Mouse (Mus musculus) Patski (cell line): ENCODE results near the gene Omp. TPM values are rescaled to one million over a fixed set of nuclear protein-coding genes. Genes with fewer than 3 reads are reported as not detected.

Experiments used
- ATAC-seq: fragments of 100-300 bp; one replicate; pipeline ENCODE4 v1.8.0; 2021
- CTCF ChIA-PET: fragments of 350-600 bp; sonication (Branson Sonifier 250); formaldehyde crosslinking; loops from one replicate; lab custom pipeline; 2022; ENCODE audit warnings: inconsistent platforms; lab: Charles Lee
- POLR2A ChIA-PET: fragments of 350-600 bp; sonication (Branson Sonifier 250); formaldehyde crosslinking; loops from one replicate; lab custom pipeline; 2022; ENCODE audit warnings: antibody characterized with exemption, inconsistent platforms; lab: Charles Lee
- DNase-seq: peaks from one replicate; pipeline ENCODE4 v3.0.0-alpha.2; 2011; ENCODE audit warnings: low read depth, low spot score
- H3K27me3 ChIP-seq: fragments of 371-371 bp; one replicate; pipeline ENCODE4 v1.5.1; 2021
- CTCF ChIP-seq: fragments of 100-300 bp; IDR thresholded peaks from one replicate; pipeline ENCODE4 v1.5.1; 2021
- in situ Hi-C: fragments of 300-500 bp; cut with MboI; formaldehyde crosslinking; loops from 3 replicates; pipeline ENCODE4 v1.11.1; 2018; ENCODE audit warnings: low pct_unique_long_range_greater_than_20kb, mixed read lengths
- polyA plus RNA-seq: library from polyadenylated mRNA; unstranded; gene quantifications from one replicate; pipeline ENCODE4 v1.2.3, GENCODE M21; 2021

Omp gene
- polyA plus RNA-seq, 1 experiment from 2014 or later, result 0.62 TPM

GRCm38 (mm10) chr7:98124701-98125100, 20.6 kb downstream of the Omp start:
- DNase-seq, result no peak
- ATAC-seq, result no peak
- ChIA-PET CTCF (interaction anchor here (1.4 to 4.1 kb wide), 5 partner anchors 13 to 75 kb away, joined by 4 to 13 read pairs (median 5); partner anchors contain the start of gene B3gnt6), POLR2A (no interaction called here)
- TF ChIP-seq CTCF, result no peak
- H3K27me3 ChIP-seq, result no peaks in the 10 kb centered on the region
- in situ Hi-C loops, result loop anchor here (5.0 kb wide), 1 partner anchor 52 kb away; no protein-coding TSS in a partner anchor

DNA sequence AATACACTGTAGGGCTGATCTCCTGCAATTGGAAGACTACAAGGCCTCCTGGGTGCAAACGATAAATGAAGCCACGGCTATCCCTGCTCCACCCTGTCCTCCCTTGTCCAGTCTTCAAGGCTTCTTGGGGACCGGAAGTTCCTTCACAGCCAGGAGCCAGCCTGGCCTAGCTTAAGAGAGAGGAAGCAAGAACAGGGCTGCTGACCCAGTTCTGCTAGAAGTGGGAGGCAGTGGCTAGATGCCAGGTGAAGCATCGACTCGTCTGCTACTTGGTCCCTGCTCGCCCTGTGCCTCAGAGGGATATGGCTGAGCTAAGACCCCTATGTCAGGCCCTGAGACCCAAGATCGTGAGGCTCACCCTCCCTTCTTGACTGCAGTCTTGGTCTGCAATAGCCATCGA, 23.6 kb downstream of the Omp start:
- in situ Hi-C loops, result loop anchor here (5.0 kb wide), 1 partner anchor 49 kb away; no protein-coding TSS in a partner anchor
- CTCF ChIA-PET, result interaction anchor here (0.7 to 2.1 kb wide), 6 partner anchors 10 to 383 kb away, joined by 3 to 9 read pairs (median 3); partner anchors contain the start of gene Aqp11
- H3K27me3 ChIP-seq, result no peaks in the 10 kb centered on the region
- TF ChIP-seq CTCF, result no peak
- POLR2A ChIA-PET, result no interaction called here
- DNase-seq, result no peak
- no peak for ATAC-seq

GRCm38 (mm10) chr7:98121241-98121640, 24.1 kb downstream of the Omp start:
- in situ Hi-C loops, result loop anchor here (5.0 kb wide), 1 partner anchor 49 kb away; no protein-coding TSS in a partner anchor

GRCm38 (mm10) chr7:98120325-98120724, 25.0 kb downstream of the Omp start:
- ATAC-seq (peak; percentile 22), DNase-seq (no peak)
- TF ChIP-seq CTCF, result no peak
- H3K27me3 ChIP-seq, result no peaks in the 10 kb centered on the region
- POLR2A ChIA-PET, result interaction anchor here (0.6 kb wide), 1 partner anchor 54 kb away, joined by 4 read pairs; no protein-coding TSS in a partner anchor
- in situ Hi-C loops, result loop anchor here (5.0 kb wide), 1 partner anchor 48 kb away; no protein-coding TSS in a partner anchor
- CTCF ChIA-PET, result interaction anchor here (1.2 to 2.1 kb wide), 3 partner anchors 11 to 71 kb away, joined by 3 to 9 read pairs (median 5); no protein-coding TSS in a partner anchor

More at GRCm38 (mm10) chr7:98121241-98121640, 24.1 kb downstream of the Omp start:
- CTCF ChIA-PET, result interaction anchor here (0.7 to 2.1 kb wide), 6 partner anchors 10 to 383 kb away, joined by 3 to 9 read pairs (median 3); partner anchors contain the start of gene Aqp11
- H3K27me3 ChIP-seq, result no peaks in the 10 kb centered on the region
- TF ChIP-seq CTCF, result no peak
- POLR2A ChIA-PET, result no interaction called here
- DNase-seq (no peak), ATAC-seq (no peak)

DNA sequence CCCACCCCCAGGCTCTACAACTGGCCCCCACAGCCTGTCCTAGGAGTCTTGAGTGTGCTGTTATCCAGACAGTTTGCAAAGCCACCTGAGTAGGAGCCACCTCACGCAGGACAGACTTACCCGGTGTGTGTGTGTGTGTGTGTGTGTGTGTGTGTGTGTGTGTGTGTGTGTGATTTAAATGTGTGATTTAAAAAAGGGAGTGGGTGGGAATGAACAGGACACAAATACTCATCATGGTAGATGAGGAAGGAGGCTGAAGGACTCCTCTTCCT, 25.4 kb downstream of the Omp start:
- in situ Hi-C loops, result loop anchor here (5.0 to 10.0 kb wide), 3 partner anchors 48 to 375 kb away; no protein-coding TSS in a partner anchor
- DNase-seq (no peak), ATAC-seq (no peak)
- CTCF ChIA-PET, result interaction anchor here (0.8 to 1.3 kb wide), 3 partner anchors 9 to 135 kb away, joined by 3 read pairs; no protein-coding TSS in a partner anchor
- TF ChIP-seq CTCF, result no peak
- POLR2A ChIA-PET, result interaction anchor here (0.6 kb wide), 1 partner anchor 54 kb away, joined by 4 read pairs; no protein-coding TSS in a partner anchor
- H3K27me3 ChIP-seq, result no peaks in the 10 kb centered on the region

- no peak for DNase-seq
- peak; percentile 64 for ATAC-seq
- in situ Hi-C loops, result loop anchor here (10.0 kb wide), 2 partner anchors 135 to 375 kb away; no protein-coding TSS in a partner anchor
- CTCF ChIA-PET, result interaction anchor here (0.6 to 1.8 kb wide), 6 partner anchors 9 to 373 kb away, joined by 3 read pairs; no protein-coding TSS in a partner anchor
- POLR2A ChIA-PET, result interaction anchor here (0.6 to 1.1 kb wide), 2 partner anchors 54 to 371 kb away, joined by 3 to 4 read pairs; no protein-coding TSS in a partner anchor
- no peak for TF ChIP-seq CTCF
- H3K27me3 ChIP-seq, result no peaks in the 10 kb centered on the region
Measured at GRCm38 (mm10) chr7:98119179-98119960, 25.9 kb downstream of the Omp start, which contains the start of gene Myo7a. TSS of gene Myo7a (minus strand) at chr7:98119524.

DNA sequence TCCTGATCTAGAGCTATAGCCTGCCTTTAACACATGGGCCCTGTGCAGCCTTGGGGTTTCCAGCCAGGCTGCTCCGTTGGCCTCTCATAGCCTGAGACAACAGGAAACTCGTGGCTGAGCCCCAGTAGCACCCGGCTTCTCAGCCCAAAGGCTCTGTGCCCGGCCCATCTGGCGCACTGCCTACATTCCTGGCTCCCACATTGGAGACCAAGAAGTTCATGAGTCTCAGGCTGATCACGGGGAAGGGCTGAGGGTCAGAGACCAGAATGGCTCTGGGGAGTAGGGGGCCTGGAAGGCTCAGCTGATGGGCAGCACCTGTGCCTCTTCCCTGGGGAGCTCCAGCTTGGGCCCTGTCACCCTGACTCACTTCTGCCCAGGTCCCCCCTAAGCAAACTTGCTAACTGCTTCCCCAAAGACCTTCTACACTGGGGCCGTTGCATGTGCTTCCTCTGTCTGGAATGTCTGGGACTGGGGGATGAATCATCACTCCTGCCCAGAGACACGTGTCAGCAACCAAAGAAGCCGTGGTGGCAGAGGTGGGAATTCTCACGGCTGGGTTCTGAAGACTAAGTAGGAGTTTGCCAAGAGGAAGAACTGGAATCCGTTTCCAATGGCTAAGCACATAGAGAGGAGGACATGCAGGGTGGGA, 28.2 kb downstream of the Omp start:
- in situ Hi-C loops, result loop anchor here (10.0 kb wide), 2 partner anchors 132 to 372 kb away; no protein-coding TSS in a partner anchor
- no peaks in the 10 kb centered on the region for H3K27me3 ChIP-seq
- TF ChIP-seq CTCF, result no peak
- ATAC-seq (peak; percentile 63), DNase-seq (peak; percentile 79)
- ChIA-PET CTCF (interaction anchor here (1.0 to 1.3 kb wide), 2 partner anchors 9 to 14 kb away, joined by 3 read pairs; no protein-coding TSS in a partner anchor), POLR2A (no interaction called here)

DNA sequence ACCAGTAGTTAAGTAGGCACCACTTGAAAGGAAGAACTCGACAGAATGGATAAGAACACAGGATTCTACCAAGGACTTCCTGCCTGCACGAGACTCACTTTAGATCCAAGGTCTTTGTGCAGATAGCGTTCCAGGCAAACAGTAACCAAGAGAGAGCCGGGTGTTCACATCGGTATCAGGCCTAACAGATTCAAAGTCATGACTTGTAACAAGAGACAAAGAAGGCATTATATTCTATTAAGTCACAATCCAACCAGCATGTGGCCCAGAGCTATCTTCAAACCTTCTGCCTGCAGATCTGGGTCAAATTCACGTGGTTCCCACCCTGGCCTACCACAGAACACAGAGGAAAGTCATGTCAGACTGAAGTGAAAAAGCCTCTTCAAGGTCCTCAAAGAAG, 30.6 kb downstream of the Omp start:
- DNase-seq (no peak), ATAC-seq (no peak)
- TF ChIP-seq CTCF, result no peak
- no peaks in the 10 kb centered on the region for H3K27me3 ChIP-seq
- POLR2A ChIA-PET, result no interaction called here
- CTCF ChIA-PET, result interaction anchor here (1.8 kb wide), 1 partner anchor 10 kb away, joined by 4 read pairs; no protein-coding TSS in a partner anchor
- in situ Hi-C loops, result loop anchor here (10.0 kb wide), 2 partner anchors 130 to 370 kb away; no protein-coding TSS in a partner anchor

DNA sequence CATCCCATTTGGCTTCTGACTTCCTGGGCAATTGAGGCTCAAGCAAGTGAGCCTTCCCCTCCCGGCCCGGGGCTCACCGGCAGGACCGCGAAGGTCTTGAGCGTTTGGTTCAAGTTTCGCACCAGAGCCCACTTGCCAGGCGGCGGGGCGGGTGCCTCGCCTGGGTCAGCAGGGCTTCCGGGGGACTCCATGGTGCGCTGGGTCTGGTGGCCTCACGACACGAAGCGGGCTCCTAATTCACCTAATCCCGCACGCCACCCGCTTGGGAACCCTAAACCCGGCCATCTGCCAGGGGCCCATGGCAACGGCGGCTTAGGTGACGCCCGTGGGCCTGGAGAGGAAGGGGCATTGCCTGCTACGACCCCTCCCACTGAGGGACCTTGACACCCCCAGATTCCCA, 34.1 kb downstream of the Omp start:
- DNase-seq (no peak), ATAC-seq (no peak)
- in situ Hi-C loops, result loop anchor here (10.0 kb wide), 2 partner anchors 126 to 366 kb away; no protein-coding TSS in a partner anchor
- TF ChIP-seq CTCF, result no peak
- no peaks in the 10 kb centered on the region for H3K27me3 ChIP-seq
- ChIA-PET CTCF (interaction anchor here (1.2 kb wide), 1 partner anchor 8 kb away, joined by 3 read pairs; the partner anchor contains the start of gene Myo7a), POLR2A (no interaction called here)
